Mouse (Mus musculus): ENCODE results near the gene Ifnk. TPM values are rescaled to one million over a fixed set of nuclear protein-coding genes. Genes with fewer than 3 reads are reported as not detected.

Gene Ifnk
- total RNA-seq, 4 experiments from 2014 or later: not detected

DNA sequence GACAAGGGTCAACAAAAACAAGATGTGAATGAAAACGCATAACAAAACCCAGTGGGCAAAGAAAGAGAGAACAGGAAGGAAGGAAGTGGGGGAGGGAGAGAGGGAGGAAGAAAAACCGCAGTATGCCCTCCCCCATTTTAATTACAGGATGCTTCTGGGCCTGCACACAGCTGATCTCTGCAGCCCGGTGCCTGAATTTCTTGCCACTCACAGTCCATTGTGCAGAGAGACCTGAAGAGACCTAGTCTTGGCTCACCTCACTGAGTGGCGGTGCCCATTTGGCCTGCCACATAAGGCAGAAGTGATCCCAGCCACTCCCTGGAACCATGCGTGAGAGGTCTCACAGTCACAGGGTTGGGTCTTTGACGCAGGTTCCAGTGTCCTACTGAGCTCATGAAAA, 13.8 kb upstream of the Ifnk start:
- no peak for DNase-seq (ENCODE audit: low spot score in 2 of 2)

DNA sequence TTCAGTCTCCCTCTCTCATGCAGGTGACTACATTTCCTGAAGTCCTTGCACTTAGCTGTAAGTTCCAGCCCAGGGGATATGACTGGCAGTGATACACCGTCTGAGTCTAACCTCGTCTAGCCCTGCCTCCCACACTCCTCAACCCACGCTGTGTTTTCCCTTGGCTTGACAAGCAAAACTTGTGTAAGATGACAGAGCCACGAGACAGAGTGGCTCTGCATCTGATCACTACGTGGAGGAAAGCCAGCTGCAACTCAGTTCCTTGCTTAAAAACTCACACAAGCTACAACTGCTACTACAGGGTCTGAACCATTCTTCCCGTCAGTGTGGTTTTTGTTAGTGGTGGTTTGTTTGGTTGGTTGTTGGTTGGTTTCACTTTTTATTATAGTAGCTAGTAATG, 11.5 kb upstream of the Ifnk start:
- DNase-seq (ENCODE audit: low spot score in 2 of 2): no peak

DNA sequence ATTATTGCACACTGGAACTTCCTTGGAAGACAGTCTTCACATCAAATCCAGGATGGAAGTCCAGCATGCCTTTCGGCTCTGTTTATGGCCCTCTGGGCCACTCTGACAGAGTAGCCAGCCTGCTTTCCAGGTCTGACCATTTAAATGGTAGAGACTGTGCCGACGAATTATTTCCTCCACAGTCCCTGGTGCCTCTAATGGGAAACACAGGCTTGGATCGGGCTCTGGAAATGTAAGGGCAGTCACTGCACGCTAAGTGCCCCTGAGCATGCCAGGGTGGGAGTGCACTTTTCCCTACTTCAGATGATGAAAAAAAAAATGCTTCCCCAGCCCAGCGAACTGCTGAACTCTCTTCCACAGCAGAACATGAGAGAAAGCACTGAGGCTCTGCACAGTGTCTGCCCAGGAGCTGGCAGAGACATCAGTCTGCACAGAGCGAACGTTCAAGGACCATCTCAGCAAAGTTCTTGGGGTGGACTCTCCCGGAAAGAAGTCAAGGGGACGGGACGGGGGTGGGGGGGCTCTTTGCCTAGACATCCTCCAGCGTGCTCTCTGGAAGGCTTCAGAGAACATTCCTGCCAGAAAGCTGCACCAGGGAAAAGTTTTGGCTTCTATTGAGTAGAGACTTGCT, 8.3 kb upstream of the Ifnk start:
- no peak for DNase-seq (ENCODE audit: low spot score in 2 of 2)

DNA sequence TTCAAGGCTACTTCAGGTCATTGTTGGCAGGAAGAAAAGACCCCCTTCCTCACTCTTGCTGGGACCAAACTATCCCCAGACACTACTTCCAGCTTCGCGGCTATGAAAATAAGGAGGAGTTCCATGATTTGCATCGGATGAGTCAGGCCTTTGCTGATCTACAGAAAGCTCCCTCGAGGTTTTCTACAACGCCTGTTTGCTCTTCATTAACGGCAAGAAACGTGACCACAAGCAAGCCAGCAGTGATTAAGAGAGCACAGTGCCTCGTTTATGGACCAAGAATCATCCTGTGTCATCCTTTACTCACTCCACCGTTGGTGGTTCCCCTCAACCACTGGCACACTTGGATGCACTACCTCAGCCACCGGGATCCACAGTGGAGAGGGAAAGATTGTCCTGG, 6.1 kb upstream of the Ifnk start:
- no peak for DNase-seq (ENCODE audit: low spot score in 2 of 2)

DNA sequence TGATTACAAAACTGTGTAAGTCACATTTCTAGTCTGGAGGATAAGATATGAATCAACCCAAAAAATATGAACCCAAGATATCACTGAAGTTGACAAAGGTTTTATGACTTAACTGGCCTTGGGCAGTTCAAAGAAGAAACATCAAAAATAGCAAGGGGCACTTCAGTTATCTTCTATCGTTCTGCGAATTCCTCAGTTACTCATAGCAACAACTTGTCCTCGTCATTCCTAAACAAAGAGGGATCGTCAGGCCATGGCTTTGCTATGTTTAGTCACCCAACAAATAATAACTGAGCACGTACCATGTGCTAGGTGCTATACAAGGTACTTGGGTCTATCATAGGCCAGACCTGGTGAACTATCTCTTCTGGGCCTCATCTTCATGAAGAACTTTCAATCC, 5.3 kb upstream of the Ifnk start:
- DNase-seq (ENCODE audit: low spot score in 2 of 2): no peak

DNA sequence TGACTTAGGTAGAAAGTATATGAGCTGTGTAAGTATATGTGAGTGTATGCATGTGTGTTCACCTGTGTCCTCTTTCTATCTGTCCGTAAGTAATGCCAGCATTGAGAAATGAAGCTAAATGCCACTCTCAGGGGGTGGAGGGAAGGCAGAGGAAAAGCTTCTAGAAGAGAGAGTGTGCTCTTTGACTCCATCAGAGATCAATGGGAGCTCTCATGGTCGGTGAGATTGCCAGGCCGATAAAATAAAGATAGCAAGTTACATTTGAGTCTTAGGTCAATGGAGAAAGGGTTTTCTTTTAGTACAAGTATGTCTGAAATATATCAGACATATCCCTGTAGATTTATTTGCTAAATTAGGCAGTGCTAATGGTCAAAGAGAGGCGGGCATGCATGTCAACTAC, 3.5 kb upstream of the Ifnk start:
- no peak for DNase-seq (ENCODE audit: low spot score in 2 of 2)

DNA sequence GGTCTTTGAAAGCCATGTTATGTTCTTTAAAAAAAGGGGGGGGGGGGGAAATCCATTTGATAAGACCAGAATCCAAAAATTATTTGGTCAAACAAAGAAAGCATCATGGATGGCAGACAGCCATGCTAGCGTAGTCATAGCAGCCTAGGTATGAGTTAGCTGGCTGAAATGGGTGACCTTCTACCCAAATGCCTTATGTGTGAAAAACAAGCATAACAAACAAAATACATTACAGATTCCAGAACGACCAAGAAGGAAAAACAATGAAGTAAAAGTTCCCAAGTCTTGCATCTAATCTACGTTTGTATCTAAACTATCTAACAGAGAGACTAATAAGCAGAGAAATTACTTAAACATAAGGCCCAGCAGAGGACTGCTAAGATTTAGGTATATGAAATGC, 1.1 kb upstream of the Ifnk start:
- DNase-seq (ENCODE audit: low spot score in 2 of 2): no peak

DNA sequence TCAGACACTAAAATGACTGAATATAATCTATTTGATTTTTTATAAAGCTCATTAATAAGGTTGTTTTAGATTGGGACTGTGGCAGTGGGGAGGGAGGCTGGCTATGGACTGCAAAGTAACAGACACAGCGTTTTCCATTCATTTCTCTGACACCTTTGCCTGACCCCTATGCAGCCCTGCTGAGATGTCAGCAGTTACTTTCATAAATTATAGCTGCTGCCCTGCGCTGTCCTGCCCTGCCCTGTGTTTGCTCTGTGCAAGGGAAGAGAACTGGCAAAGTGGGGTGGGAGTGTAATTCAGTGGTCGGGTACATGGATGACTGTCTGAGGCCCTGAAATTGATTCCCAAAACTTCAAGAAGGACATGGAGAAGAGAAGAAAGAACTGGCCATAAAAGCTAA, 2.2 kb downstream of the Ifnk start:
- no peak for DNase-seq (ENCODE audit: low spot score in 2 of 2)

DNA sequence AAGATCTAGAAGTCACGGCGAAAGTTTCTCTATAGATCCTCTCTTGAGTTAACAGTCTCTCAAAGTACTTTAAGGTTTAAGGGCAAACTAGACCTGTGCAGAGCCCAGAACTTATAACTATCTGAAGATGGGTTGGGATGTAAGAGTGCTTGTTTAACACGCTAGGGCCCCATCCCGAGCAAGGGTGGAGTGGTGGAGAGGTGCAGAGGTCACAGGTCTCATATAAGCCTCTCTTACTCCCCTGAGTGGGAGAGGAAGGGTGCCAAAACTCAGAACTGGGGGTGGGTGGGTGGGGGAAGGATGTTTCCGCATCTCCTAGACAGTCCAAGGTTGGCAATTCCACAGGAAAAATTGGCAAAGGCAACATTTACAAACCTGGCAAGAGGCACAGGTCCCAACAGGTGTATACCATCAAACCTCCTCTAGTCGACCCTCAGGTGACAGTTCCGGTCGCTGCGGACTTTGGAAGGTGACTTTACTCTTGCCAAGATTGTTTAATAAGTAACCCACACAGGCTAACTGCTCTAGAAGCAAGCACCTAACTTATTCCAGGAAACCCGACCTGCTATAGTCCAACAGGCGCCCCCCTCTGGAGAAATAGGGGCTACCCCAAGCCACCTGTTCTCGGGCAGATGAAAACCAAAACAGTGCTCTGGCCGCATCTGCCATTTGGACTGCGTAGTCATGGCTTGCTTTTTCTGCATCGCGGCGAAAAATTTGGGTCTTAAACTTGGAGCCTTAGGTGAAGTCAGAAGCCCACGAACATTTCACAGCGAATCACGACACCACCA, 3.5 kb downstream of the Ifnk start:
- DNase-seq (ENCODE audit: low spot score in 2 of 2): no peak

DNA sequence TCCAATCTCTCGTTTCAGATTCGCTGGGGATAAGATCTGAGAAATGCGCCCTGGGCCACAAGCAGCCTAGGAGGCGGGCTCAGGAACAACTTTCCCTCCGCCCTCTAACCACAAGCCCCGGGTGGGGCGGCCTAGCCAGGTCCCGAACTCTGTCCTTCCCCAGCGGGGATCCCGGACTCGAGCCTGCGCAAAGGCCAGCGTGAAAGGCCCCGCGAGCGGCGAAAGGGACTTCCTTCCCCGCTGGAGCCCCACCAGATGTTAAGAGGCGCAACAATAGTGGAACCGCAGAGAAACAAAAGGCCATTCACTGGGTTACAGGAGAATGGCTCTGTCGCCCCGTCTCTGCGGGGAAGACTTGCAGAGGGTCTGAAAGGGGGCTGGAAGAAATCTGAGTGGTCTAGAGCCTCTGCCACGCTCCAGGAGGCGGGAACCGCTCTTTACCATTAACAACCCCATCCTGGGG, 4.3 kb downstream of the Ifnk start:
- DNase-seq (ENCODE audit: low spot score in 2 of 2): peak in 1 of 2 experiments; percentile 34

DNA sequence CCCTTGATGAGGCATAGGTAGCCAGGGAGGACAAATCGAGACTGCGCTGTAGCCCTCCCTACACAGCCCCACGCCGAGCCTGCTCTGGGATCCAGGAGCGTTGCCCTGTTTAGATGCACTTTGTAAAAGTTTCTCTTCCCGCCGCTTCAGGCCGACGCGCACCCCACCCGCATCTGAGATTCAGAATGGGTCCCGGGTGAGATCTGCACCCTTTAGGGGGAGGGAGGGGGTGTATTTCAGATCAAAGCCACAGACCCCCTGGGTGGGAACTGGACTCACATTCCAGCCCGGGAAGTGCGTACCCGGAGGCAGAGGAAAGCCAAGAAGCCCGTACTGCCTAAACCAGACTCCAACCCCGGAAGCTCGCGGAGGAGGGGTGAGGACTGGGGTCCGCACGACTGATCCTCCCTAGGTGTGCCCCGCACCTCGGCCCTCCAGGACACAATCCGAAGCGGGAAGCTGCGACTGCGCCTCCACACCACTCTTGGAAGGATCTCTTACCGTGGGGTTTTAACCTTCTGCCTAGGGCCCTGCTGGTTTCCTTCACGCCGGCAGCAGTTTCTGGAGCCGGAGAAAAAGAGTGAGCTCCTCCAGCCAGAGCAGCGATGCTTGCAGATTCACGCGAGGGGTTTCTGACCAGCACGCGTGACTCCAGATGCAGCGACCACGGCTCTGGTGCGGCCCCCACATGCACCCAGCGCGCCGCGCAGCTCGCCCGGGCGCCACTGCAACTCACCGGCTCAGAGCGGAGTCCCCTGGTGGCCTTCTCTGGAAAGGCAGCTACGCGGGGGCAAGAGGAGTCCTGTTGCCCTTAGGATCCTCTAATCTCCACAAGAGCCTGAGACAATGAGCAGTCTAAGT, 5.1 kb downstream of the Ifnk start, which contains the start of gene Mob3b:
TSS of gene Mob3b (minus strand) at position 734 of the 861 bp plus-strand sequence.
- peak; percentile 62 to 65 for DNase-seq (ENCODE audit: low spot score in 2 of 2)

DNA sequence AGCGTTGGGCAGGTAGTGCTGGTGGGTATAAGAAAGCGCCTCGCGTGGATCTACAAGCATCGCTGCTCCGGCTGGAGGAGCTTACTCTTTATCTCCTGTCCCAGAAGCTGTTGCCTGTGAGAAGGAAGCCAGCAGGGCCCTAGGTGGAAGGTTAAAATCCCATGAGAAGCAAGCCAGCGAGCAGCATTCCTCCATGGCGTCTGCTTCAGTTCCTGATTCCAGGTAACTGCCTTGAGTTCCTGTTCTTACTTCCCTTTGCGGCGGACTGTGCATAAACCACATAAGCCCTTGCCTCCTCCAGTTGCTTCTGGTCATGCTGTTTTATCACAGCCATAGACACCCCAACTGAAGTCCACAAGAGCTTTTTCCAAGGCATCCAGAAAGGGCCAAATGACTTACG, 6.0 kb downstream of the Ifnk start:
- no peak for DNase-seq (ENCODE audit: low spot score in 2 of 2)

DNA sequence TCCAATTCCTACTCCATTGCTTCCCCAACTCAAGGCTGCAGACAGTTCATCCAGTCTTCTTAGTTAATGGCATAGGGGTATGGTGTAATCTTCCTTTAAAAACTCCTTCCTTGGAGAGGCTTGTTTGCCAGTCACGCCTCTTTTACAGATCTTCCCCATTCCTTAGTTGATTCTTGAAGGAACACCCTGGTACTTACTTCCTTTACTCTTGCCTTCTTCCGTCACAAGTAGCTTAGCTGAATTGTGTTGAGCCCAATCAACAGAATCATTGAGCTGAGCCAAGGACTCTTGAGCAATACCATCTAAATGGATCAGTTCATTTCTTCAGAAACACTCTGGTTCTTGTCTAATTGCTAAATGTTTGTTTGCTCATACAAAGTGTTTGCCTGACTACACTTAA, 13.4 kb downstream of the Ifnk start:
- DNase-seq (ENCODE audit: low spot score in 2 of 2): no peak

DNA sequence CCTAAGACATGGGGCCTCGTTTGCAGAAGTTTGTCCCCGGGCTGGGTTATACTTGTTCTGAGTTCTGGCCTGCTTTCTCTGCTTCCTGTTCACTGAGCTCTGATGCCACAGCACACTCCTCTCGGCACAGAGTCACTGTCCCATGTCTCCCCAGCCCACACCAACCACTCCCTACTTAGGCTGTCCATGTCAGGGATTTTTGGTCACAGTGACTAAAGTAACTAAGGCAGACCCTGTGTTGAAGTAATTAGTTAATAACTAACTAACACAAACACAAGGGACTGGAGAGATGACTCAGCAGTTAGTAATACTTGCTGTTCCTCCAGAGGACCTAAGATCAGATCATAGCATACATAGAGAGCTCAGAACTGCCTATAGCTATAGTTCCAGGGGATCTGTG, 14.1 kb downstream of the Ifnk start:
- DNase-seq (ENCODE audit: low spot score in 2 of 2): no peak

DNA sequence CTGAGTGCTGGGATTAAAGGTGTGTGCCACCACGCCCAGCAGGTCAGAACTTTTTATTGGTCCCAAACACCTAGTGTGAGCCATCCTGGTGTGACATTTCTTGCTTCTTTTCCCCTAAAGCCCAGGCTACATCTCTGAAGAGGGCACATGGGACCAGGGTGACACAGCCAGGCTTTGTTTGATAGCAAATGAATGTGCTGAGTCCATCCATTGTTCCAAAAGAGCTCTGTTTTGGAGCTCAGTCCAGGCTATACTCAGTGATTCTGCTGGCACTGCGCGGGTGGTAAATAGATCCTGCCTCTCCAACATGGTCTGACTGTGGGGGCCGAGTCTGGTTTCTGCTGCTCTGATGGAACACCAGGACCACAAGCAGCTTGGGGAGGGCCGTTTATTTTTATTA, 16.0 kb downstream of the Ifnk start:
- DNase-seq (ENCODE audit: low spot score in 2 of 2): no peak

DNA sequence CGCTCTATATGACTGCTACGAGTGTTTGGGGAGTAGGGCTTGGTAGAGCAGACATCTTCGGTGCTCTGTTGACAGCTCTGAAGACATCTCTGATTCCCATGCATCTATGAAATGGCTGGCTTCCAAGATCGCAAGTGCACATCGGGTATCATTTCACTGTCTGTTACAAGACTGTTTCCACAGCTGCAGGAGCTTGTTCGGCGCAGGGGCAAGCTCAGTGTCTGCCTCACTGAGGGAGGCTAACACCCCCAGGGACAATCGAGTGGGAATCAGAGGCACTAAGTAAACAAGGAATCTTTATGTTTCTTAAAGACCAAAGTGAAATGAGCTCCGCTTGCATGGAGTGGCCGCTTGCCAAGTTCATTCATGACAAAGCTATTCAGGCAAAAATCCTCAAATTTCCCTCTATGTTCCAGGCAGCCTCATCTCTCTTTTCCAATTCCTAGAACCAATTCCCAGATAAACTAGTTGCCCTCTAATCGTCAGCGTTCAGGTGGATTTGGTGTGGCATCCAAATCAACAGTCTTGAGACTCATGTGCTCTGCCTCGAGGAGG, 17.8 kb downstream of the Ifnk start:
- DNase-seq (ENCODE audit: low spot score in 2 of 2): no peak

DNA sequence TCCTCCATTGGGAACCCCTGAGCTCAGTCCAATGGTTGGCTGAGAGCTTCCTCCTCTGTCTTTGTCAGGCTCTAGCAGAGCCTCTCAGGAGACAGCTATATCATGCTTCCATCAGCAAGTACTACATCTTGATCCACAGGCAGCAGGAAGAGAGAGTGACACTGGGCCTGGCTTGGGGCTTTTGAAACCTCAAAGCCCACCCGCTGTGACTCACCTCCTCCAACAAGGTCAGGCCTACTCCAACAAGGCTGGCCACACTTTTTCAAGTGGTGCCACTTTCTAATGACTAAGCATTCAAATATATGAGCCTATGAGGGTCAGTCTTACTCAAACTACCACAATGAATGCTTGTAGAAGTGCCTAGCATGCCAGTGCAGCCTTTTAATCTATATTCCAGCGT, 20.6 kb downstream of the Ifnk start:
- no peak for DNase-seq (ENCODE audit: low spot score in 2 of 2)

DNA sequence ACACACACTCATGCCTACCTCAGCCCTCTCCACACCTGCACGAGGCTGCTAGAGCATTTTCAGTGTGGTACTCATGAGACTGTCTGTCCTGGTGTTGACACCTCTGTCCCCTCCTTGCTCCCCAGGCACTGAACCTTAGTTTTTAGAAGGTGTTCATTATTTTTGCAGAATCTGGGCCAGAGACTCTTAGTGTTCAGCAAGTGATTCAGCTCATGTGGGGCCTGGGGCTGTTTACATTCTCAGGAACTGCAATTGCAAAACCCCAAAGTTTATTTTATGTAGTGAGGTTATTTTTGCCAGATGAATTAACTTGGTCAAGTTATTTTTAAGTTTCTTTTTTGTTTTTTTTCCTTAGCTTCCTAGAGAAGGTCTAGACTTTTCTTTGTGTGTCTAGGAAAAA, 21.7 kb downstream of the Ifnk start:
- no peak for DNase-seq (ENCODE audit: low spot score in 2 of 2)

DNA sequence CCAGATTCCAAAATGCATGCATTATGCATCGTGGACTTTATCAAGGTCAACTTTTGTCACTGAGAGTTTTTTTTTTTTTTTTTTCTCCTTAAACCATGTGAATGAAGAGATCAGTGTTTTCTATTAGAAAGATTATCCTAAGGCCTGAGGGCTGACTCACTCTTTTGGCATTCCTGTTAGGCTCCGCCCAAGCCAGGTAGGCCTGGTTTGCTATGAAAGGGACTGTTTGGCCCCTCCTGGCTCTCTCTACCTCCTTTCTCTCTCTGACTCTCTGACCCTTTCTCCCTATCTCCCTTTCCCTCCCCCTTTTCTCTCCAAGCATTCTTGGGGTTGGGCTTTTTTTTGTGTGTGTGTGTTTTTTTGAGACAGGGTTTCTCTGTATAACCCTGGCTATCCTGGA, 23.7 kb downstream of the Ifnk start:
- no peak for DNase-seq (ENCODE audit: low spot score in 2 of 2)

DNA sequence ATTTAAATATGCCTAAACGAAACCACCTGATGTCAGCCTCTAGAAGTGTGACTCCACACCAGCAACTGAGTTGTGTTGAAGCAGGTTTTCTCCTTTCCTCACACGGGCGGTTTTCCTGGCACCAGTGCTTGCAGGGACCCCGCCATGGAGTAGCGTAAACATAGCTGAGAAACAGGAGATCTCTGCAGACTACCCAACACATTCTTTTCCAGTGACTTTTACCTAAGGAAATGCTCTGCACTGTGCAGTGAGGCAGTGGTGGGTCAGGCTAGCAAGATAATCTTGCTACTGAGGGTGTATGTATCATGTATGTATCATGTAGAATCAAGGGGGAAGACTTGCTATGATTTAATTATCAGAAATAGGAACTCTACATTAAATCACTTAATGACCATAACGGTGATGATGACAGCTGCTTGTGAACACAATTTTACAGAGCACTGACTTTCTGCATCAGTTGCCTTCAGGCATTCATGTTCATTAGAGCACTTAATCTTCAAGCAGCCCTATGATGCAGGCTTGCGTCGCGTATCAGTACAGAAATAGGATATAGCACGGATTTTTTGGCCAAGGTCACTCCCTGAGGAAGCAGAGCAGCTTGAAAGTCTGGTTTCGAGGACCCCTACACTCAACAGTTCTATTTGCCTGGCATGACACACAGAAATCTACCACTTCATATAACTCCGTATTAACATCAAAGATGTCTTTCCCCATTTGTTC, 26.2 kb downstream of the Ifnk start:
- DNase-seq (ENCODE audit: low spot score in 2 of 2): no peak

DNA sequence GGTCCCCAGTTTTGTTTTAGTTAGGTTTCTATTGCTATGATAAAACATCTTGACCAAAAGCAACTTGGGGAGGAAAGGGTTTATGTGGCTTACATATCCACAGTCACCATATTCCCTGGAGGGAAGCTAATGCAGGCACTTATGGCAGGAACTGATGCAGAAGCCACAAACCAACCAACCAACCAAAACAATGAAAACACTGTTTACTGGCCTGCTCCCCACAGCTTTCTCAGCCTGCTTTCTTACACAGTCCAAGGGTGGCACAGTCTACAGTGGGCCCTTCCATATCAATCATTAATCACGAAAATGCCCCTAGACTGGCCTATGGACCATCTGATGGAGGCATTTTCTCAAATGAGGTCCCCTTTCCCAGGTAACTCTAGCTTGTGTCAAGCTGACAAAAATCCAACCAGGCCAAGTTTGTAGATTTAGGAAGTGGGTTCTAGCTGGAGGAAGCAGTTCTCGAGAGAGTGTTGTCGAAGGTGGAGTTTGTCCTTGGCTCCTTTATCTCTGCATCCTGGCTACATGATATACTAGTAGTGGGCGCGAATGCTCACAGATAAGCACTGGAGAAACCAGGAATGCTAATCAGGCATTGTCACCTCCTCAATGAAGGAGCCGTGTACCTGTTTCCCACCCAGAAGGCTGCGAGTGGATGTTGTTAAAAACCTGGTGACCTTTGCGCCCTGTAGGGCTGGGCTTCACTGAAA, 35.9 kb downstream of the Ifnk start:
- no peak for DNase-seq (ENCODE audit: low spot score in 2 of 2)
